20 mouse cellular contexts compared by ENCODE assay signal in genomic region chr1:72114206-72114605, GRCm38 (mm10).
"Had no signal": no experiment of that assay in that cellular context is flagged by ENCODE, and none has a peak within 500 bp of the region (broad histone marks: within the 10 kb centered on the region; RNA-seq: fewer than 3 reads in every experiment).

No protein-coding gene starts in this region.

- ATAC-seq: midbrain, embryonic 16.5 days had no signal

- H3K27me3 ChIP-seq: liver, embryonic 13.5 days; liver, embryonic 15.5 days; midbrain, embryonic 12.5 days; neural tube, embryonic 13.5 days; neural tube, embryonic 15.5 days had no signal

- H3K36me3 ChIP-seq: liver, embryonic 13.5 days; liver, embryonic 15.5 days; midbrain, embryonic 10.5 days; midbrain, embryonic 12.5 days; neural tube, embryonic 13.5 days; neural tube, embryonic 15.5 days had no signal

- DNase-seq: liver, embryonic 13.5 days; lung, adult 18-20 months; lung, embryonic 14.5 days; lung, postnatal 10 days; lung, postnatal 4 days; midbrain, embryonic 14.5 days; retina, postnatal 1 day; right cerebral cortex, postnatal 14 days; right cerebral cortex, postnatal 4 days; spleen, adult 18-20 months; thymus, adult 2 months; thymus, postnatal 14 days; thymus, postnatal 36 days had no signal

- H3K9me3 ChIP-seq: liver, embryonic 13.5 days; liver, embryonic 15.5 days; midbrain, embryonic 10.5 days; midbrain, embryonic 12.5 days; neural tube, embryonic 13.5 days; neural tube, embryonic 15.5 days had no signal

- H3K4me1 ChIP-seq: liver, embryonic 13.5 days; liver, embryonic 15.5 days; midbrain, embryonic 10.5 days; midbrain, embryonic 12.5 days; neural tube, embryonic 13.5 days; neural tube, embryonic 15.5 days had no signal

- H3K4me2 ChIP-seq: liver, embryonic 13.5 days; liver, embryonic 15.5 days; lung, embryonic 14.5 days; midbrain, embryonic 12.5 days; neural tube, embryonic 13.5 days; neural tube, embryonic 15.5 days had no signal

- H3K27ac ChIP-seq: liver, embryonic 13.5 days; liver, embryonic 15.5 days; midbrain, embryonic 10.5 days; midbrain, embryonic 12.5 days; neural tube, embryonic 13.5 days; neural tube, embryonic 15.5 days had no signal

- H3K9ac ChIP-seq: liver, embryonic 13.5 days; liver, embryonic 15.5 days; lung, embryonic 14.5 days; midbrain, embryonic 12.5 days; neural tube, embryonic 13.5 days; neural tube, embryonic 15.5 days had no signal

- H3K4me3 ChIP-seq: liver, embryonic 13.5 days; liver, embryonic 15.5 days; midbrain, embryonic 10.5 days; midbrain, embryonic 12.5 days; myocyte; neural tube, embryonic 13.5 days; neural tube, embryonic 15.5 days had no signal
